Mouse (Mus musculus): ENCODE data around the gene Pde4d. TPM values are rescaled to one million over a fixed set of nuclear protein-coding genes. Genes with fewer than 3 reads are reported as not detected.
A peak's percentile ranks its signal among the peaks of the same experiment; 100 is the strongest.

Gene Pde4d
- polyA plus RNA-seq, 1 experiment = 34.7 TPM

DNA sequence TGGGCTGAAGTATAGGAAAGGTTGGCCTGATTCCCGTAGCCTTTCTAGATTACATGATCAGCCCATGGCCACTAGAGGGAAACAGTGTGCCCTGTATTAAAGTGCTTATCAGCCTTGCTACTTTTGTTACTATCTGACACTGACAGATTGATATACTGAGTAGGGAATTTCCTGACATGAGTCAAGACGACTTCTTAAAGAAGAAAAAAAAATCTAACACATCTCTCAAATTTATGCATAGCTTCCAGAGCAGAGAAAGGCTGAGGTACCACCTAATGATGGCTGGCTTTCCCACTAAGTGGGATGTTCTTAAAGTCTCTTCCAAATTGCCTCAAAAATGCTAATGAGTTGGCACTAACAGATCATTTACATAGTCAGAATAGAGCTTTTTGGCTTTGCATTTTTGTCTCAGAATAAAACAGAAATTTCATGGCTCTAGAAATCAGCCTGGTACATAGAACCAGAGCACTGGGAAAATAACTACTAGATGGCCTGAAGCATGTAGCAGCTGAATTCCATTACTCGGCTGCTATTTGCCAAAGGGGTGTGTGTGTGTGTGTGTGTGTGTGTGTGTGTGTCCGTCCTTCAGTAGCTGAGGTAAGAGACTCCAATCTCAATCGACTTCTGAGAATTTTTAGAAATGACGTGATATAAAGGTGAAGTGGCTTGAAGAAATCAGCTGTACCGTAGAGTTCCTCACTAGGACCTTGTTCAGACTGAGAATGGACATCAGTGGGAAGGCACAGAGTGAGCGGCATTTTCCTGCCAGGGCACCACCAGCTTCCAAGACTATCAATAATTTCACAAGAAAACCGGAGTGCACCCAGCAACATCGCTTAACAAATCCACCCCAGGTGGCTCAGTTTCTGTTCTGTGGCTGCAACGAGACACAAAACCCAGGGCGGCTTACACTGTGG is 1108.9 kb downstream of the Pde4d start:
- H3K27ac ChIP-seq (ENCODE audit: insufficient read depth, low read length) = peak overlapping the region; percentile 53; the same call in 1 of the 2 replicates
- peaks cover 3% of the 10 kb centered on the region; the same call in 1 of the 2 replicates for H3K4me1 ChIP-seq (ENCODE audit: control insufficient read depth, insufficient read depth, low read length)
- TF ChIP-seq CTCF (IDR thresholded peaks at IDR 0.05; ENCODE audit: extremely low read depth, insufficient read depth, low read length) (peak; percentile 47), POLR2A (IDR thresholded peaks at IDR 0.05; ENCODE audit: extremely low read depth, insufficient read depth, low read length) (no peak)

GRCm38 (mm10) chr13:109560261-109560660 is 1110.5 kb downstream of the Pde4d start:
- Histone ChIP-seq H3K4me3 (ENCODE audit: insufficient read depth, low read length) (no peak overlapping the region), H3K27ac (ENCODE audit: insufficient read depth, low read length) (no peak overlapping the region), H3K4me1 (ENCODE audit: control insufficient read depth, insufficient read depth, low read length) (peaks cover 3% of the 10 kb centered on the region; the same call in 1 of the 2 replicates)
- TF ChIP-seq CTCF (IDR thresholded peaks at IDR 0.05; ENCODE audit: extremely low read depth, insufficient read depth, low read length) = no peak
- no peak for TF ChIP-seq POLR2A (IDR thresholded peaks at IDR 0.05; ENCODE audit: extremely low read depth, insufficient read depth, low read length)

More for the DNA sequence above, 1108.9 kb downstream of the Pde4d start:
- H3K4me3 ChIP-seq (ENCODE audit: insufficient read depth, low read length) = no peak overlapping the region

DNA sequence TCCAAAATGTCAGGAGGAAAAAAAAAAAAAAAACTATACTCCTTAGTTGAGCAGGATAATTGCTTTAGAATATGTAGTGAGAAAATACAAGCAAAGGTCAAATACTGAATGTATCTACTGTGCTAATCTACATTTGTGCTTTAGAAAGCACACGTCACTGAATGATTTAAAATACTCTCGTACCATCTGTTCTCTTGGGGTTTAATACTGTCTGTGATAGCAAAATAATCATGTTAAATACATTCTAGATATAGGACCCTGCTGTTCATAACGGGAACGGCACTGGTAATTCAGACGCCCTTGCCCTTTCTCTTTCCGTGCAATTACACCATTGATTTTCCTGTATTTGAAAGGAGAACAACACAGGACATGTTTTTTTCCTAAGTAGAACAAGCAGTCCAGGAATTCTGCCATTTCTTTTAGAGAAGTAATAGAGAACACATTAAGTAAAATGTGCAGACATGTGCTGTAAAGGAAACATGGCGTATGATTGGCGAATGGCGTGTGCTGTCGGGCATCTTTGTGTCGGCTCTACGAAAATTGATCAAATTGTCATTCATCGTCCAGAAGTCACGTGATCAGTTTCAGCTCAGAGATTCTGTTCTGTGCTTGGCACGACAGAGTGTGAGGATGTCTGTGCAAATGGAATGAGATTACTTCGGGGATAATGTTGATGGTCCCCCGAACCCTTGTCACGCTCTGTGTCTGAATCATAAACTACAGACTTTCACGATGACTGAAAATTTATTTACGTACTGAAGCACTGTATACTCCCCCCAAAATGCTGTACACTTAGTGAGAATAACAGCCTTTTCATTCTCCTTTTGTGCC is 1119.1 kb downstream of the Pde4d start:
- Histone ChIP-seq H3K4me3 (ENCODE audit: insufficient read depth, low read length) (peak overlapping the region; percentile 38), H3K27ac (ENCODE audit: insufficient read depth, low read length) (no peak overlapping the region)

GRCm38 (mm10) chr13:109569491-109569890 is 1119.7 kb downstream of the Pde4d start:
- Histone ChIP-seq H3K4me3 (ENCODE audit: insufficient read depth, low read length) (no peak overlapping the region; the same call in 1 of the 2 replicates), H3K4me1 (ENCODE audit: control insufficient read depth, insufficient read depth, low read length) (no peaks in the 10 kb centered on the region), H3K27ac (ENCODE audit: insufficient read depth, low read length) (no peak overlapping the region)
- no peak for TF ChIP-seq POLR2A (IDR thresholded peaks at IDR 0.05; ENCODE audit: extremely low read depth, insufficient read depth, low read length)
- TF ChIP-seq CTCF (IDR thresholded peaks at IDR 0.05; ENCODE audit: extremely low read depth, insufficient read depth, low read length) = no peak

More for the DNA sequence above, 1119.1 kb downstream of the Pde4d start:
- TF ChIP-seq CTCF (IDR thresholded peaks at IDR 0.05; ENCODE audit: extremely low read depth, insufficient read depth, low read length) (no peak), POLR2A (IDR thresholded peaks at IDR 0.05; ENCODE audit: extremely low read depth, insufficient read depth, low read length) (no peak)
- no peaks in the 10 kb centered on the region for H3K4me1 ChIP-seq (ENCODE audit: control insufficient read depth, insufficient read depth, low read length)

DNA sequence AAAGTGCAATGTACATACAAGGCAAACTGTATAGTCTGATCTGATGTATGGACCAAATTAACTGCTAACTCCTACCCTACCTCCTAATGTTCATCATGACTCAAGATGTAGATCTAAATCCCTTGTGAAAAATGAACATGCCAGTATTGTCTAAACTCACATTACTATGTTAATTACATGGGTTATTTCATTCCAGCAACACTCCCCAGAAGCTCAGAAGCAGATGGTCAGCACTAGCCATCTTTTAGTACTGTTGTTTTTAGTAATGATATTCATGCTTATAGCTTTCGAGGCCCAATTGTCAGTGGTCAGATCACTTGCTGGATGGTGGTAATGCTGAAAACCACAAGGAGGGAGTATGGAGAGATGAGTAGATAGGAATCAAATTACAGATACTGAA is 1127.0 kb downstream of the Pde4d start:
- H3K27ac ChIP-seq (ENCODE audit: insufficient read depth, low read length) = no peak overlapping the region
- no peaks in the 10 kb centered on the region; the same call in 1 of the 2 replicates for H3K4me1 ChIP-seq (ENCODE audit: control insufficient read depth, insufficient read depth, low read length)
- no peak overlapping the region for H3K4me3 ChIP-seq (ENCODE audit: insufficient read depth, low read length)
- TF ChIP-seq CTCF (IDR thresholded peaks at IDR 0.05; ENCODE audit: extremely low read depth, insufficient read depth, low read length) (no peak), POLR2A (IDR thresholded peaks at IDR 0.05; ENCODE audit: extremely low read depth, insufficient read depth, low read length) (no peak)

DNA sequence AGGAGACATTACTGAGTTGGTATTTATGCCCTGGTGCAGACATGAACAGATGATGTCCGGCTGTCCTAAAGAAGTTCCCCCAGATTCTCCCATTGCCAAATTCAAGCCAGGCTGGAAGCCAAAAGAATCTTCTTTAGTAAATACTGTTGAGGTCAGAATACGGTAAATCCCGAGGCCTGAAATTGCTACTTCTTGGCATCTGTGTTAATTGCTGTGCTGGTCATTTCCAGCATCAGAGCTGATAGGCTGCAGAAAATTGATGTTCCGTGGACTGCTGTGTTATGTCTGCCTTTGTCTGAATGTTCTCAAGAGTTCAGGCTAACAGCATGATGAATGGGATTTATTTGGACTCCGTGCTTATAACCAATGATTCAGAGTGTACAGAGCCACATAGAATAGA is 1127.7 kb downstream of the Pde4d start:
- H3K27ac ChIP-seq (ENCODE audit: insufficient read depth, low read length) = no peak overlapping the region
- no peak overlapping the region for H3K4me3 ChIP-seq (ENCODE audit: insufficient read depth, low read length)
- H3K4me1 ChIP-seq (ENCODE audit: control insufficient read depth, insufficient read depth, low read length) = no peaks in the 10 kb centered on the region; the same call in 1 of the 2 replicates
- TF ChIP-seq POLR2A (IDR thresholded peaks at IDR 0.05; ENCODE audit: extremely low read depth, insufficient read depth, low read length) = no peak
- TF ChIP-seq CTCF (IDR thresholded peaks at IDR 0.05; ENCODE audit: extremely low read depth, insufficient read depth, low read length) = no peak

DNA sequence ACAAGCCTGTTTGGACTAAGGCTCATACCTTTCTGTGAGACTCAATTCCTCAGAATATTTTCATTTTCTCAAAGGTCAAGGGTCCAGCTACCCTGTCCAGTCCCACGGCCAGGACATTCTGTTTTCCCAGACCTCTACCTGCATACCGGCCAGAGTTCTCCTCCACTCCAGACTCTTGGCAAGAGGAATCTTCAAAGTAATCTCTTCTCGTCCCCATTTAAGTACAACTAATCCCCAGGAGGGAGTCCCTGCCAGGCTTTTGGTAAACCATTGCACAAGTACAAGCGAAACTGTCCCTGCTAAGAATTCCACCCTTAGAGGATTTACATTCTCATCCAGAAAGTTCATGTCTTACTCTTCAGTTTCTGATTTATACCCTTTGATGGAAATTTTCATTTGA is 1128.2 kb downstream of the Pde4d start:
- Histone ChIP-seq H3K4me3 (ENCODE audit: insufficient read depth, low read length) (no peak overlapping the region), H3K27ac (ENCODE audit: insufficient read depth, low read length) (no peak overlapping the region), H3K4me1 (ENCODE audit: control insufficient read depth, insufficient read depth, low read length) (no peaks in the 10 kb centered on the region; the same call in 1 of the 2 replicates)
- TF ChIP-seq CTCF (IDR thresholded peaks at IDR 0.05; ENCODE audit: extremely low read depth, insufficient read depth, low read length) (no peak), POLR2A (IDR thresholded peaks at IDR 0.05; ENCODE audit: extremely low read depth, insufficient read depth, low read length) (no peak)

- TF ChIP-seq CTCF (IDR thresholded peaks at IDR 0.05; ENCODE audit: extremely low read depth, insufficient read depth, low read length) (no peak), POLR2A (IDR thresholded peaks at IDR 0.05; ENCODE audit: extremely low read depth, insufficient read depth, low read length) (no peak)
- Histone ChIP-seq H3K27ac (ENCODE audit: insufficient read depth, low read length) (no peak overlapping the region), H3K4me1 (ENCODE audit: control insufficient read depth, insufficient read depth, low read length) (no peaks in the 10 kb centered on the region; the same call in 1 of the 2 replicates), H3K4me3 (ENCODE audit: insufficient read depth, low read length) (no peak overlapping the region)
Measured at GRCm38 (mm10) chr13:109581284-109582070, 1131.7 kb downstream of the Pde4d start.

- Histone ChIP-seq H3K4me3 (ENCODE audit: insufficient read depth, low read length) (no peak overlapping the region), H3K27ac (ENCODE audit: insufficient read depth, low read length) (no peak overlapping the region), H3K4me1 (ENCODE audit: control insufficient read depth, insufficient read depth, low read length) (no peaks in the 10 kb centered on the region)
- TF ChIP-seq POLR2A (IDR thresholded peaks at IDR 0.05; ENCODE audit: extremely low read depth, insufficient read depth, low read length) (no peak), CTCF (IDR thresholded peaks at IDR 0.05; ENCODE audit: extremely low read depth, insufficient read depth, low read length) (no peak)
Measured at GRCm38 (mm10) chr13:109590048-109590447, 1140.3 kb downstream of the Pde4d start.
